Mouse (Mus musculus): ENCODE results near the gene H2-Ob.

Gene H2-Ob

GRCm38 (mm10) chr17:34247047-34247446 is 8.3 kb downstream of the H2-Ob start:
- no peak for DNase-seq

- no peak for DNase-seq
These were observed 10.1 kb downstream of the H2-Ob start for GRCm38 (mm10) chr17:34248764-34249163.

- no peak for DNase-seq
These were observed 10.7 kb downstream of the H2-Ob start for GRCm38 (mm10) chr17:34249361-34249760.

GRCm38 (mm10) chr17:34249878-34250277 is 11.2 kb downstream of the H2-Ob start:
- DNase-seq = peak in 1 of 2 experiments; percentile 58

GRCm38 (mm10) chr17:34251666-34252065 is 13.0 kb downstream of the H2-Ob start:
- no peak for DNase-seq

- no peak for DNase-seq
These were observed 17.8 kb downstream of the H2-Ob start for GRCm38 (mm10) chr17:34256501-34256900.

- DNase-seq = peak; percentile 79 to 88
These were observed 19.1 kb downstream of the H2-Ob start, which contains the start of gene H2-Ab1 for GRCm38 (mm10) chr17:34257594-34258375. TSS of gene H2-Ab1 (plus strand) at chr17:34257689.

- DNase-seq = peak in 1 of 2 experiments; percentile 15
These were observed 21.8 kb downstream of the H2-Ob start for GRCm38 (mm10) chr17:34260551-34260950.

- peak; percentile 57 to 82 for DNase-seq
These were observed 22.8 kb downstream of the H2-Ob start for GRCm38 (mm10) chr17:34261502-34261901.

GRCm38 (mm10) chr17:34263068-34263467 is 24.4 kb downstream of the H2-Ob start:
- DNase-seq = peak; percentile 33 to 83

GRCm38 (mm10) chr17:34263811-34264371 is 25.2 kb downstream of the H2-Ob start:
- peak in 1 of 2 experiments; percentile 38 for DNase-seq

- DNase-seq = peak in 1 of 2 experiments; percentile 18
These were observed 26.0 kb downstream of the H2-Ob start for GRCm38 (mm10) chr17:34264452-34265351.

GRCm38 (mm10) chr17:34268262-34268661 is 29.6 kb downstream of the H2-Ob start:
- DNase-seq = no peak

- no peak for DNase-seq
These were observed 30.0 kb downstream of the H2-Ob start for GRCm38 (mm10) chr17:34268748-34269147.

- no peak for DNase-seq
These were observed 31.1 kb downstream of the H2-Ob start for GRCm38 (mm10) chr17:34269817-34270216.

- no peak for DNase-seq
These were observed 31.5 kb downstream of the H2-Ob start for GRCm38 (mm10) chr17:34270230-34270629.

- DNase-seq = no peak
These were observed 32.2 kb downstream of the H2-Ob start for GRCm38 (mm10) chr17:34270940-34271339.

GRCm38 (mm10) chr17:34272102-34272501 is 33.4 kb downstream of the H2-Ob start:
- no peak for DNase-seq

- DNase-seq = no peak
These were observed 41.9 kb downstream of the H2-Ob start for GRCm38 (mm10) chr17:34280499-34281038.

- no peak for DNase-seq
These were observed 43.1 kb downstream of the H2-Ob start for GRCm38 (mm10) chr17:34281836-34282235.

- DNase-seq = no peak
These were observed 46.7 kb downstream of the H2-Ob start for GRCm38 (mm10) chr17:34285371-34285770.

GRCm38 (mm10) chr17:34285848-34286247 is 47.1 kb downstream of the H2-Ob start:
- peak in 1 of 2 experiments; percentile 44 for DNase-seq

- no peak for DNase-seq
These were observed 47.8 kb downstream of the H2-Ob start for GRCm38 (mm10) chr17:34286501-34286900.
